Mouse (Mus musculus) midbrain, embryonic 16.5 days (tissue): ENCODE measurements around the gene Syngr1. TPM values are rescaled to one million over a fixed set of nuclear protein-coding genes. Genes with fewer than 3 reads are reported as not detected.

Experiments
- ATAC-seq: fragments of 200-750 bp; cut with Nextera tagmentation; 2 replicates; pipeline ENCODE4 v1.8.0; 2017; ENCODE audit warnings: moderate TSS enrichment
- H3K27ac ChIP-seq: fragments of 300-500 bp; sonication (generic); 2 replicates; pipeline ENCODE4 v1.5.1; 2014; ENCODE audit warnings: mild to moderate bottlenecking, low read length, mixed read lengths
- H3K27me3 ChIP-seq: fragments of 300-500 bp; sonication (generic); 2 replicates; pipeline ENCODE4 v1.6.1; 2014; ENCODE audit warnings: low read depth, low read length, mixed read lengths; ENCODE audit not compliant: control insufficient read depth, insufficient read depth
- H3K36me3 ChIP-seq: fragments of 300-500 bp; sonication (generic); 2 replicates; pipeline ENCODE4 v1.6.1; 2014; ENCODE audit warnings: mild to moderate bottlenecking, low read length, moderate library complexity, mixed read lengths; ENCODE audit not compliant: control insufficient read depth, insufficient read depth
- H3K4me1 ChIP-seq: fragments of 300-500 bp; sonication (generic); 2 replicates; pipeline ENCODE4 v1.6.1; 2014; ENCODE audit warnings: mild to moderate bottlenecking, low read length, mixed read lengths; ENCODE audit not compliant: control insufficient read depth, insufficient read depth
- H3K4me2 ChIP-seq: fragments of 300-500 bp; sonication (generic); 2 replicates; pipeline ENCODE4 v1.6.1; 2014; ENCODE audit warnings: mild to moderate bottlenecking, low read length, mixed read lengths
- H3K4me3 ChIP-seq: fragments of 300-500 bp; sonication (generic); 2 replicates; pipeline ENCODE4 v1.5.1; 2014; ENCODE audit warnings: low read depth, mild to moderate bottlenecking, low read length, moderate library complexity, mixed read lengths
- H3K9ac ChIP-seq: fragments of 300-500 bp; sonication (generic); 2 replicates; pipeline ENCODE4 v1.6.1; 2014; ENCODE audit warnings: low read depth, low read length, mixed read lengths
- H3K9me3 ChIP-seq: fragments of 300-500 bp; sonication (generic); replicated peaks from 2 replicates; pipeline ENCODE4 v1.6.1; 2014; ENCODE audit warnings: mild to moderate bottlenecking, low read length, mixed read lengths; ENCODE audit not compliant: control insufficient read depth, poor library complexity, severe bottlenecking
- WGBS: fragments of 180-500 bp; shearing (Covaris S2); extraction: QIAGEN DNeasy Blood & Tissue Kit; methylation state at CpG from one replicate; pipeline ENCODE4 v1.1.7; 2014; 5-methylcytosine and 5-hydroxymethylcytosine counted together
- polyA plus RNA-seq: library from polyadenylated mRNA; unstranded; fragments of >200 nt; fragmentation: Nextera tagmentation; extraction: Ambion mirVana; gene quantifications from 2 replicates; pipeline ENCODE4 v1.2.1, GENCODE M21; 2015

Syngr1 gene
- polyA plus RNA-seq, 1 experiment from 2014 or later, result 83.9 TPM

GRCm38 (mm10) chr15:80064965-80065364, 26.2 kb upstream of the Syngr1 start:
- H3K9me3 ChIP-seq, result no peaks in the 10 kb centered on the region
- no peak overlapping the region for H3K9ac ChIP-seq
- ATAC-seq, result no peak
- H3K4me2 ChIP-seq, result no peak overlapping the region
- H3K27me3 ChIP-seq, result no peaks in the 10 kb centered on the region
- 72% methylated on average over 5 of the region's 5 CpGs for WGBS
- H3K36me3 ChIP-seq, result no peaks in the 10 kb centered on the region
- no peaks in the 10 kb centered on the region for H3K4me1 ChIP-seq
- H3K4me3 ChIP-seq, result no peak overlapping the region
- no peak overlapping the region for H3K27ac ChIP-seq

GRCm38 (mm10) chr15:80065414-80065813, 25.7 kb upstream of the Syngr1 start:
- WGBS, result 16% methylated on average over 13 of the region's 13 CpGs
- H3K27me3 ChIP-seq, result no peaks in the 10 kb centered on the region
- H3K4me3 ChIP-seq, result no peak overlapping the region
- ATAC-seq, result no peak
- no peak overlapping the region for H3K4me2 ChIP-seq
- H3K9me3 ChIP-seq, result no peaks in the 10 kb centered on the region
- H3K9ac ChIP-seq, result no peak overlapping the region
- H3K27ac ChIP-seq, result no peak overlapping the region
- no peaks in the 10 kb centered on the region for H3K36me3 ChIP-seq
- no peaks in the 10 kb centered on the region for H3K4me1 ChIP-seq

GRCm38 (mm10) chr15:80066538-80066937, 24.6 kb upstream of the Syngr1 start:
- H3K4me1 ChIP-seq, result no peaks in the 10 kb centered on the region
- H3K4me2 ChIP-seq, result no peak overlapping the region
- ATAC-seq, result no peak
- no peak overlapping the region for H3K9ac ChIP-seq
- H3K9me3 ChIP-seq, result no peaks in the 10 kb centered on the region
- no peaks in the 10 kb centered on the region for H3K27me3 ChIP-seq
- no peak overlapping the region for H3K4me3 ChIP-seq
- H3K27ac ChIP-seq, result no peak overlapping the region
- H3K36me3 ChIP-seq, result no peaks in the 10 kb centered on the region
- 49% methylated on average over 3 of the region's 3 CpGs for WGBS

- Histone ChIP-seq H3K9me3 (no peaks in the 10 kb centered on the region), H3K9ac (no peak overlapping the region), H3K36me3 (no peaks in the 10 kb centered on the region), H3K4me1 (no peaks in the 10 kb centered on the region), H3K4me2 (no peak overlapping the region), H3K27ac (no peak overlapping the region), H3K27me3 (no peaks in the 10 kb centered on the region), H3K4me3 (no peak overlapping the region)
- 55% methylated on average over 4 of the region's 4 CpGs for WGBS
- no peak for ATAC-seq
Measured at GRCm38 (mm10) chr15:80069171-80069570, 22.0 kb upstream of the Syngr1 start.

- H3K9me3 ChIP-seq, result no peaks in the 10 kb centered on the region
- no peaks in the 10 kb centered on the region for H3K4me1 ChIP-seq
- no peak for ATAC-seq
- no peak overlapping the region for H3K4me2 ChIP-seq
- 68% methylated on average over 7 of the region's 8 CpGs for WGBS
- no peaks in the 10 kb centered on the region for H3K36me3 ChIP-seq
- no peaks in the 10 kb centered on the region for H3K27me3 ChIP-seq
- no peak overlapping the region for H3K4me3 ChIP-seq
- no peak overlapping the region for H3K27ac ChIP-seq
- no peak overlapping the region for H3K9ac ChIP-seq
Measured at GRCm38 (mm10) chr15:80070095-80070644, 21.0 kb upstream of the Syngr1 start.

DNA sequence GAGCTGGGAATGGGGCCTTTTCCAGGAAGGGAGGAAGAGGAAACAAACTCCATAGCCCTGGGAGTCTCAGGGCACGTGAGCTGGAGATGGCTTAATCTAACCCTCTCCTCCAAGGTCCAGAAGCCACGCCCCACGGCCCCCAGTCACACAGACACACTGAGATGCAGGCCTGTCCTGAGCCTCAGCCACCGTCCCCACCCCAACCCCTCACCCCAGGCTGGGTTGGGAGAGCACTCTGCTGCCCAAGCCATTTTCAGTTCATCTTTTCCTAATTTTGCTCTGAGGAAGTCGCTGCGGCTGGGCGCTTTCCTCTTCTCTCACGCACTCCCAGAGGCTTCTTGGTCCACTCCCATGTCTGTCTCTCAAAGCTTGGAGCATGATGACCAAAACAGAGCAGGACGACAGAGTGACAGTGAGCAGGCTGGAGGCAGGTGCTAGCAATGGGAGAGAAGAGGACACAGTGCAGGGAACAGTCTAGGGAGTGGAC, 19.1 kb upstream of the Syngr1 start:
- H3K27ac ChIP-seq, result no peak overlapping the region
- H3K27me3 ChIP-seq, result no peaks in the 10 kb centered on the region
- no peaks in the 10 kb centered on the region for H3K4me1 ChIP-seq
- ATAC-seq, result no peak
- H3K36me3 ChIP-seq, result peaks cover 4% of the 10 kb centered on the region
- no peak overlapping the region for H3K9ac ChIP-seq
- H3K4me2 ChIP-seq, result no peak overlapping the region
- H3K4me3 ChIP-seq, result no peak overlapping the region
- WGBS, result 41% methylated on average over 9 of the region's 9 CpGs
- no peaks in the 10 kb centered on the region for H3K9me3 ChIP-seq

- Histone ChIP-seq H3K27me3 (no peaks in the 10 kb centered on the region), H3K36me3 (peaks cover 10% of the 10 kb centered on the region), H3K4me2 (no peak overlapping the region), H3K27ac (no peak overlapping the region), H3K9ac (no peak overlapping the region), H3K4me1 (no peaks in the 10 kb centered on the region), H3K9me3 (no peaks in the 10 kb centered on the region), H3K4me3 (no peak overlapping the region)
- no peak for ATAC-seq
- 78% methylated on average over 7 of the region's 7 CpGs for WGBS
Measured at GRCm38 (mm10) chr15:80072579-80073255, 18.4 kb upstream of the Syngr1 start.

DNA sequence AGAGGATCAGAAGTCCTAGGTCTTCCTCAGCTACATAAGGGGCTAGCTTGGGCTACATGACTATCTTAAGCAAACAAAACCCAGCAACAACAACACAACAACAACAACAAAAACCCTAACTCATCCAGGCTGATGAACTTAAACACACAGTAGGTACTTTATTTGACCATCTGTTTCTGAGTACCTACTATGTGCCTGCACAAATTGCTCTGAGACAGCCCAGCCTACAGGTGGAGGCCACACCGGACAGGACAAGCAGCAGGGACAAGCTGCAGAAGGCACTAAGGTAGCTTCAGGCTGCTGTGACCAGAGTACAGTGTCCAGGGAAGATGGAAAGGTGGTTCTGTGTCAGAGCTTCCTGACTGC, 17.9 kb upstream of the Syngr1 start:
- Histone ChIP-seq H3K4me3 (no peak overlapping the region), H3K4me1 (no peaks in the 10 kb centered on the region), H3K27ac (no peak overlapping the region), H3K4me2 (no peak overlapping the region), H3K9me3 (no peaks in the 10 kb centered on the region), H3K27me3 (no peaks in the 10 kb centered on the region), H3K9ac (no peak overlapping the region), H3K36me3 (peaks cover 15% of the 10 kb centered on the region)
- ATAC-seq, result no peak
- WGBS, result 100% methylated on average over 1 of the region's 1 CpGs

GRCm38 (mm10) chr15:80074663-80075373, 16.3 kb upstream of the Syngr1 start:
- H3K27ac ChIP-seq, result no peak overlapping the region
- H3K4me3 ChIP-seq, result no peak overlapping the region
- 69% methylated on average over 6 of the region's 6 CpGs for WGBS

More at GRCm38 (mm10) chr15:80074663-80075373, 16.3 kb upstream of the Syngr1 start:
- Histone ChIP-seq H3K27me3 (no peaks in the 10 kb centered on the region), H3K9ac (no peak overlapping the region), H3K4me1 (no peaks in the 10 kb centered on the region), H3K4me2 (no peak overlapping the region), H3K36me3 (peaks cover 26% of the 10 kb centered on the region), H3K9me3 (no peaks in the 10 kb centered on the region)
- ATAC-seq, result no peak
